Mouse (Mus musculus) liver, embryonic 16.5 days (tissue): ENCODE results near the gene Calu. TPM values are rescaled to one million over a fixed set of nuclear protein-coding genes. Genes with fewer than 3 reads are reported as not detected.

Experiments used
- ATAC-seq: fragments of 200-750 bp; cut with Nextera tagmentation; 2 replicates; pipeline ENCODE4 v1.8.0; 2017; ENCODE audit warnings: low read depth, mild to moderate bottlenecking, moderate number of reproducible peaks, moderate library complexity
- H3K27ac ChIP-seq: fragments of 300-500 bp; sonication (generic); 2 replicates; pipeline ENCODE4 v1.5.1; 2014; ENCODE audit warnings: mild to moderate bottlenecking, low read length
- H3K27me3 ChIP-seq: fragments of 300-500 bp; sonication (generic); 2 replicates; pipeline ENCODE4 v1.6.1; 2014; ENCODE audit warnings: low read depth, low read length, mixed read lengths; ENCODE audit not compliant: control insufficient read depth, insufficient read depth
- H3K36me3 ChIP-seq: fragments of 300-500 bp; sonication (generic); 2 replicates; pipeline ENCODE4 v1.6.1; 2014; ENCODE audit warnings: mild to moderate bottlenecking; ENCODE audit not compliant: control insufficient read depth, insufficient read depth
- H3K4me1 ChIP-seq: fragments of 300-500 bp; sonication (generic); 2 replicates; pipeline ENCODE4 v1.6.1; 2014; ENCODE audit warnings: low read depth, low read length, mixed read lengths; ENCODE audit not compliant: control insufficient read depth
- H3K4me2 ChIP-seq: fragments of 300-500 bp; sonication (generic); 2 replicates; pipeline ENCODE4 v1.6.1; 2014; ENCODE audit warnings: low read depth, low read length, mixed read lengths
- H3K4me3 ChIP-seq: fragments of 300-500 bp; sonication (generic); 2 replicates; pipeline ENCODE4 v1.5.1; 2014; ENCODE audit warnings: low read depth, mild to moderate bottlenecking, low read length
- H3K9ac ChIP-seq: fragments of 300-500 bp; sonication (generic); 2 replicates; pipeline ENCODE4 v1.6.1; 2014; ENCODE audit warnings: low read depth, low read length
- H3K9me3 ChIP-seq: fragments of 300-500 bp; sonication (generic); replicated peaks from 2 replicates; pipeline ENCODE4 v1.6.1; 2016; ENCODE audit warnings: low read length; ENCODE audit not compliant: control insufficient read depth
- WGBS: fragments of 180-500 bp; shearing (Covaris S2); extraction: QIAGEN DNeasy Blood & Tissue Kit; methylation state at CpG from one replicate; pipeline ENCODE4 v1.1.7; 2014; ENCODE audit not compliant: insufficient replicate concordance; 5-methylcytosine and 5-hydroxymethylcytosine counted together
- microRNA-seq: library from miRNA; unstranded; fragments of <30 nt; microRNA quantifications from one replicate; pipeline ENCODE4, GENCODE M21; 2016
- polyA plus RNA-seq: library from polyadenylated mRNA; unstranded; fragments of >200 nt; fragmentation: Nextera tagmentation; extraction: Ambion mirVana; gene quantifications from 2 replicates; pipeline ENCODE4 v1.2.1, GENCODE M21; 2015

Gene Calu
- polyA plus RNA-seq, 1 experiment from 2014 or later: 109 TPM

- H3K4me2 ChIP-seq: no peak overlapping the region
- H3K36me3 ChIP-seq: no peaks in the 10 kb centered on the region
- no peak overlapping the region for H3K27ac ChIP-seq
- ATAC-seq: no peak
- H3K4me3 ChIP-seq: no peak overlapping the region
- H3K9me3 ChIP-seq: no peaks in the 10 kb centered on the region
- 68% methylated on average over 8 of the region's 8 CpGs for WGBS
- no peaks in the 10 kb centered on the region for H3K27me3 ChIP-seq
- no peaks in the 10 kb centered on the region for H3K4me1 ChIP-seq
- H3K9ac ChIP-seq: no peak overlapping the region
Measured at GRCm38 (mm10) chr6:29425118-29425517, 77.2 kb downstream of the Calu start.

GRCm38 (mm10) chr6:29426331-29426730, 78.5 kb downstream of the Calu start:
- Histone ChIP-seq H3K4me2 (no peak overlapping the region), H3K27ac (no peak overlapping the region), H3K36me3 (no peaks in the 10 kb centered on the region), H3K9me3 (no peaks in the 10 kb centered on the region), H3K27me3 (0 out of 2 replicates have a peak, but pooled peaks cover 2% of the 10 kb centered on the region), H3K4me3 (no peak overlapping the region), H3K4me1 (no peaks in the 10 kb centered on the region), H3K9ac (no peak overlapping the region)
- WGBS: 67% methylated on average over 6 of the region's 6 CpGs
- no peak for ATAC-seq

Small RNAs within 50 kb of the gene (microRNA-seq; reads per million reads assigned to microRNA genes)
- gene Gm26220 (not detected), gene Gm44354 (not detected)

Other genes with a start within 250 kb of the Calu start
- 8.8 and 8.9 TPM in 2 replicates for gene Rbm28, start 183.1 kb upstream of the Calu start, polyA plus RNA-seq
- gene Prrt4, start 168.5 kb upstream of the Calu start, polyA plus RNA-seq: 0.04 TPM in 1 of 2 replicates, not detected in the other
- gene Impdh1, start 131.7 kb upstream of the Calu start, polyA plus RNA-seq: 8.4 and 10.0 TPM in 2 replicates
- 26.1 and 32.4 TPM in 2 replicates for gene Hilpda, start 75.6 kb upstream of the Calu start, polyA plus RNA-seq
- gene Fam71f2, start 68.5 kb upstream of the Calu start, polyA plus RNA-seq: 0.09 and 0.13 TPM in 2 replicates
- not detected in 2 replicates for gene Fam71f1, start 28.9 kb upstream of the Calu start, polyA plus RNA-seq
- gene Opn1sw, start 40.4 kb downstream of the Calu start, polyA plus RNA-seq: 0.07 TPM in 2 replicates
- gene Ccdc136, start 48.2 kb downstream of the Calu start, polyA plus RNA-seq: 0.09 and 0.34 TPM in 2 replicates
- 0.57 and 1.1 TPM in 2 replicates for gene Flnc, start 85.2 kb downstream of the Calu start, polyA plus RNA-seq
- 117 and 122 TPM in 2 replicates for gene Atp6v1f, start 119.6 kb downstream of the Calu start, polyA plus RNA-seq
- gene Atp6v1fnb, start 123.4 kb downstream of the Calu start, polyA plus RNA-seq: 0.13 TPM in 1 of 2 replicates, not detected in the other
- gene Kcp, start 159.9 kb downstream of the Calu start, polyA plus RNA-seq: 1.8 and 2.8 TPM in 2 replicates
- gene Irf5, start 178.6 kb downstream of the Calu start, polyA plus RNA-seq: 10.3 and 11.4 TPM in 2 replicates